Mouse (Mus musculus) intestine, embryonic 14.5 days (tissue): ENCODE data around the gene Olfr427. TPM values are rescaled to one million over a fixed set of nuclear protein-coding genes. Genes with fewer than 3 reads are reported as not detected.
"Not testable (repeated sequence)": the region's sequence is repeated elsewhere in the genome, so short reads cannot be mapped to it uniquely, and the experiment has no call there.

Source experiments
- ATAC-seq: fragments of 200-750 bp; cut with Nextera tagmentation; replicated peaks from 2 replicates; pipeline ENCODE4 v1.8.0; 2017; ENCODE audit warnings: low read depth, moderate number of reproducible peaks, moderate TSS enrichment, moderate library complexity; ENCODE audit not compliant: low FRiP score, low TSS enrichment
- DNase-seq: peaks from one replicate; pipeline ENCODE4 v3.0.0-alpha.2; 2018; ENCODE audit warnings: low spot score
- H3K27ac ChIP-seq: fragments of 300-500 bp; sonication (generic); 2 replicates; pipeline ENCODE4 v1.5.1; 2014; ENCODE audit warnings: low read depth, mild to moderate bottlenecking, control low read depth
- H3K27me3 ChIP-seq: fragments of 300-500 bp; sonication (generic); replicated peaks from 2 replicates; pipeline ENCODE4 v1.6.1; 2014; ENCODE audit warnings: low read length, control low read depth; ENCODE audit not compliant: control insufficient read depth, insufficient read depth
- H3K36me3 ChIP-seq: fragments of 300-500 bp; sonication (generic); 2 replicates; pipeline ENCODE4 v1.6.1; 2014; ENCODE audit warnings: low read length, control low read depth; ENCODE audit not compliant: control insufficient read depth, insufficient read depth
- H3K4me1 ChIP-seq: fragments of 300-500 bp; sonication (generic); replicated peaks from 2 replicates; pipeline ENCODE4 v1.6.1; 2014; ENCODE audit warnings: low read length, control low read depth, mixed read lengths; ENCODE audit not compliant: control insufficient read depth, insufficient read depth
- H3K4me2 ChIP-seq: fragments of 300-500 bp; sonication (generic); 2 replicates; pipeline ENCODE4 v1.6.1; 2014; ENCODE audit warnings: low read length
- H3K4me3 ChIP-seq: fragments of 300-500 bp; sonication (generic); 2 replicates; pipeline ENCODE4 v1.5.1; 2014; ENCODE audit warnings: low read depth, low read length, control low read depth, mixed read lengths
- H3K9ac ChIP-seq: fragments of 300-500 bp; sonication (generic); 2 replicates; pipeline ENCODE4 v1.6.1; 2014; ENCODE audit warnings: mild to moderate bottlenecking, low read length
- H3K9me3 ChIP-seq: fragments of 300-500 bp; sonication (generic); 2 replicates; pipeline ENCODE4 v1.6.1; 2016; ENCODE audit warnings: low read length, control low read depth; ENCODE audit not compliant: control insufficient read depth
- WGBS: fragments of 180-500 bp; shearing (Covaris S2); extraction: QIAGEN DNeasy Blood & Tissue Kit; methylation state at CpG from one replicate; pipeline ENCODE4 v1.1.7; 2014; 5-methylcytosine and 5-hydroxymethylcytosine counted together
- polyA plus RNA-seq: library from polyadenylated mRNA; unstranded; fragments of >200 nt; fragmentation: Nextera tagmentation; extraction: Ambion mirVana; gene quantifications from 2 replicates; pipeline ENCODE4 v1.2.1, GENCODE M21; 2014

Gene Olfr427
- polyA plus RNA-seq, result not detected in 2 replicates

- WGBS, result 88% methylated on average over 1 of the region's 1 CpGs
- Histone ChIP-seq H3K9ac (no peak within 1 kb of the TSS), H3K4me3 (no peak within 1 kb of the TSS), H3K36me3 (no peaks in the 10 kb centered on the region), H3K4me2 (no peak within 1 kb of the TSS), H3K4me1 (no peaks in the 10 kb centered on the region), H3K27me3 (no peaks in the 10 kb centered on the region), H3K9me3 (no peaks in the 10 kb centered on the region), H3K27ac (no peak within 1 kb of the TSS)
- no peak for ATAC-seq
- no peak for DNase-seq
These were observed at the start of gene Olfr427 for GRCm38 (mm10) chr1:174096591-174096990. Gene Olfr427 (plus strand): TSS chr1:174096891.

- H3K4me3 ChIP-seq, H3K36me3 ChIP-seq, ATAC-seq, H3K27me3 ChIP-seq, H3K4me2 ChIP-seq, H3K9me3 ChIP-seq, H3K9ac ChIP-seq, H3K4me1 ChIP-seq, H3K27ac ChIP-seq, DNase-seq: not testable (repeated sequence)
- WGBS, result 74% methylated on average over 5 of the region's 6 CpGs
These were observed 48.5 kb upstream of the Olfr427 start for GRCm38 (mm10) chr1:174048227-174048626.

- no peak within 1 kb of the TSS for H3K27ac ChIP-seq
- no peaks in the 10 kb centered on the region for H3K9me3 ChIP-seq
- no peak within 1 kb of the TSS for H3K9ac ChIP-seq
- no peaks in the 10 kb centered on the region for H3K4me1 ChIP-seq
- no peaks in the 10 kb centered on the region for H3K27me3 ChIP-seq
- H3K4me2 ChIP-seq, result no peak within 1 kb of the TSS
- DNase-seq (no peak), ATAC-seq (no peak)
- H3K4me3 ChIP-seq, result no peak within 1 kb of the TSS
- H3K36me3 ChIP-seq, result no peaks in the 10 kb centered on the region
- 76% methylated on average over 2 of the region's 2 CpGs for WGBS
These were observed 47.8 kb upstream of the Olfr427 start, which contains the start of gene Olfr432 for GRCm38 (mm10) chr1:174048893-174049292. Gene Olfr432 (plus strand): TSS chr1:174049205.

GRCm38 (mm10) chr1:174049357-174049756 is 47.3 kb upstream of the Olfr427 start:
- not testable (repeated sequence) for DNase-seq, H3K4me2 ChIP-seq, H3K27ac ChIP-seq, H3K36me3 ChIP-seq, H3K9ac ChIP-seq, H3K27me3 ChIP-seq, H3K4me1 ChIP-seq, H3K9me3 ChIP-seq, H3K4me3 ChIP-seq, ATAC-seq
- WGBS, result 68% methylated on average over 4 of the region's 4 CpGs

- no peak overlapping the region for H3K4me2 ChIP-seq
- WGBS, result 88% methylated on average over 4 of the region's 4 CpGs
- no peaks in the 10 kb centered on the region for H3K9me3 ChIP-seq
- no peak overlapping the region for H3K9ac ChIP-seq
- no peak overlapping the region for H3K4me3 ChIP-seq
- H3K4me1 ChIP-seq, result no peaks in the 10 kb centered on the region
- no peak overlapping the region for H3K27ac ChIP-seq
- ATAC-seq, result no peak
- DNase-seq, result no peak
- no peaks in the 10 kb centered on the region for H3K27me3 ChIP-seq
- no peaks in the 10 kb centered on the region for H3K36me3 ChIP-seq
These were observed 46.2 kb upstream of the Olfr427 start for GRCm38 (mm10) chr1:174050532-174050931.

GRCm38 (mm10) chr1:174051515-174051914 is 45.2 kb upstream of the Olfr427 start:
- ATAC-seq, result no peak
- Histone ChIP-seq H3K27me3 (no peaks in the 10 kb centered on the region), H3K4me3 (no peak overlapping the region), H3K9me3 (no peaks in the 10 kb centered on the region), H3K9ac (no peak overlapping the region), H3K4me2 (no peak overlapping the region), H3K4me1 (no peaks in the 10 kb centered on the region), H3K36me3 (no peaks in the 10 kb centered on the region), H3K27ac (no peak overlapping the region)
- WGBS, result 82% methylated on average over 4 of the region's 4 CpGs
- DNase-seq, result no peak

- H3K9me3 ChIP-seq, result no peaks in the 10 kb centered on the region
- H3K4me2 ChIP-seq, result no peak overlapping the region
These were observed 44.7 kb upstream of the Olfr427 start for GRCm38 (mm10) chr1:174051931-174052536.

GRCm38 (mm10) chr1:174052981-174053380 is 43.7 kb upstream of the Olfr427 start:
- Histone ChIP-seq H3K4me2 (no peak overlapping the region), H3K9me3 (no peaks in the 10 kb centered on the region), H3K4me3 (no peak overlapping the region), H3K9ac (no peak overlapping the region), H3K27me3 (no peaks in the 10 kb centered on the region), H3K36me3 (no peaks in the 10 kb centered on the region), H3K4me1 (no peaks in the 10 kb centered on the region), H3K27ac (no peak overlapping the region)
- no peak for DNase-seq
- 78% methylated on average over 3 of the region's 3 CpGs for WGBS
- no peak for ATAC-seq

More at GRCm38 (mm10) chr1:174051931-174052536, 44.7 kb upstream of the Olfr427 start:
- DNase-seq, result no peak
- H3K27me3 ChIP-seq, result no peaks in the 10 kb centered on the region
- 90% methylated on average over 5 of the region's 5 CpGs for WGBS
- no peak for ATAC-seq
- no peak overlapping the region for H3K9ac ChIP-seq
- no peak overlapping the region for H3K27ac ChIP-seq
- H3K4me3 ChIP-seq, result no peak overlapping the region
- no peaks in the 10 kb centered on the region for H3K4me1 ChIP-seq
- H3K36me3 ChIP-seq, result no peaks in the 10 kb centered on the region

GRCm38 (mm10) chr1:174055248-174055647 is 41.4 kb upstream of the Olfr427 start:
- H3K36me3 ChIP-seq, result no peaks in the 10 kb centered on the region
- no peak for DNase-seq
- no peak overlapping the region for H3K27ac ChIP-seq
- H3K27me3 ChIP-seq, result no peaks in the 10 kb centered on the region
- H3K4me3 ChIP-seq, result no peak overlapping the region
- H3K9me3 ChIP-seq, result no peaks in the 10 kb centered on the region
- no peak for ATAC-seq
- no peaks in the 10 kb centered on the region for H3K4me1 ChIP-seq
- 86% methylated on average over 2 of the region's 2 CpGs for WGBS
- H3K9ac ChIP-seq, result no peak overlapping the region
- H3K4me2 ChIP-seq, result no peak overlapping the region
